Comparison of ENCODE assay signal across 19 mouse cellular contexts in genomic region chr1:16809370-16810150, GRCm38 (mm10).
DNase-seq lines count a peak whose midpoint lies in the region; ATAC-seq and TF ChIP-seq lines count a peak whose summit lies in the region.
"Had no signal": no experiment of that assay in that cellular context is flagged by ENCODE, and none has a peak within 500 bp of the region (broad histone marks: within the 10 kb centered on the region; RNA-seq: fewer than 3 reads in every experiment).

No protein-coding gene starts in this region.

- 89% methylated on average over 10 of the region's 10 CpGs for WGBS in embryonic facial prominence, embryonic 10.5 days

- no peak overlapping the region for H3K4me3 ChIP-seq in MEL (ENCODE audit: control insufficient read depth in 1 of 2, insufficient read depth in 1 of 2, low read depth in 2 of 2, low read length in 2 of 2)
- H3K4me3 ChIP-seq in embryonic facial prominence, embryonic 10.5 days = no peak overlapping the region
- H3K4me3 ChIP-seq: embryonic facial prominence, embryonic 15.5 days; hindbrain, embryonic 13.5 days; liver, embryonic 13.5 days; lung, embryonic 15.5 days; midbrain, embryonic 13.5 days had no signal

- TF ChIP-seq RAD21 in MEL (IDR thresholded peaks at IDR 0.05; ENCODE audit: low read depth, low read length) = no peak

- no peaks in the 10 kb centered on the region for H3K27me3 ChIP-seq in MEL (ENCODE audit: control insufficient read depth in 1 of 2, insufficient read depth in 2 of 2, low read length in 2 of 2)
- H3K27me3 ChIP-seq in embryonic facial prominence, embryonic 10.5 days (replicated peaks; ENCODE audit: low read depth, poor library complexity, severe bottlenecking) = no peaks in the 10 kb centered on the region
- H3K27me3 ChIP-seq: embryonic facial prominence, embryonic 15.5 days; hindbrain, embryonic 13.5 days; liver, embryonic 13.5 days; lung, embryonic 15.5 days; midbrain, embryonic 13.5 days had no signal

- no peak overlapping the region for H3K27ac ChIP-seq in MEL (ENCODE audit: control insufficient read depth, low read depth, low read length)
- no peak overlapping the region for H3K27ac ChIP-seq in embryonic facial prominence, embryonic 10.5 days (replicated peaks)
- H3K27ac ChIP-seq: embryonic facial prominence, embryonic 15.5 days; hindbrain, embryonic 13.5 days; liver, embryonic 13.5 days; lung, embryonic 15.5 days; midbrain, embryonic 13.5 days had no signal

- no peak for TF ChIP-seq EP300 in MEL (IDR thresholded peaks at IDR 0.05; ENCODE audit: low read depth in 1 of 2, low read length in 2 of 2)

- peak; percentile 92 for ATAC-seq in frontal cortex, adult (ENCODE audit: low TSS enrichment)
- peak; percentile 61; the same call in 1 of the 2 replicates for ATAC-seq in granulocyte monocyte progenitor cell, adult 5-6 weeks (replicated peaks; ENCODE audit: poor library complexity, severe bottlenecking)
- ATAC-seq: midbrain, embryonic 13.5 days had no signal

- peaks cover 0 to 2% of the 10 kb centered on the region in 2 experiments; a peak in 1 of 4 replicates for H3K36me3 ChIP-seq in MEL (ENCODE audit: control insufficient read depth in 1 of 2, insufficient read depth in 2 of 2, low read length in 2 of 2)
- no peaks in the 10 kb centered on the region for H3K36me3 ChIP-seq in embryonic facial prominence, embryonic 10.5 days (replicated peaks)
- H3K36me3 ChIP-seq: embryonic facial prominence, embryonic 15.5 days; G1E; hindbrain, embryonic 13.5 days; liver, embryonic 13.5 days; lung, embryonic 15.5 days; midbrain, embryonic 13.5 days had no signal

- TF ChIP-seq CTCF in MEL (IDR thresholded peaks at IDR 0.05 in 2 of 3, conservative IDR thresholded peaks at IDR 0.05 in 1 of 3; ENCODE audit: control insufficient read depth in 1 of 3, insufficient read depth in 1 of 3, low read depth in 2 of 3, low read length in 3 of 3, poor library complexity in 1 of 3, severe bottlenecking in 1 of 3) = no peak

- H3K79me2 ChIP-seq in MEL (ENCODE audit: control insufficient read depth, insufficient read depth, low read length, poor library complexity) = no peaks in the 10 kb centered on the region

- H3K4me1 ChIP-seq in MEL (ENCODE audit: control insufficient read depth in 1 of 2, insufficient read depth in 2 of 2, low read length in 2 of 2) = peaks cover 0 to 2% of the 10 kb centered on the region in 2 experiments; a peak in 1 of 4 replicates
- H3K4me1 ChIP-seq in embryonic facial prominence, embryonic 10.5 days = no peaks in the 10 kb centered on the region
- H3K4me1 ChIP-seq: embryonic facial prominence, embryonic 15.5 days; hindbrain, embryonic 13.5 days; liver, embryonic 13.5 days; lung, embryonic 15.5 days; midbrain, embryonic 13.5 days had no signal

- DNase-seq in frontal cortex, postnatal 14 days (ENCODE audit: low spot score in 2 of 2) = no peak
- DNase-seq in 3T3-L1 (ENCODE audit: low read depth, low spot score) (peak; percentile 22), MEL (ENCODE audit: low read depth, low spot score) (peak; percentile 53)
- no peak for DNase-seq in embryonic facial prominence, embryonic 10.5 days (ENCODE audit: low spot score)
- DNase-seq in ovary, postnatal 10 days (ENCODE audit: low spot score) = no peak
- DNase-seq: adrenal gland, adult 8-10 months; cerebellum, adult 11-12 months; gastrocnemius, postnatal 14 days; heart, postnatal 14 days; liver, embryonic 13.5 days; retina, postnatal 1 day; thymus, postnatal 4 days had no signal

- TF ChIP-seq POLR2A in MEL (IDR thresholded peaks at IDR 0.05; ENCODE audit: control insufficient read depth in 1 of 2, insufficient read depth in 1 of 2, low read depth in 1 of 2, low read length in 2 of 2, poor library complexity in 1 of 2) = no peak

- no peaks in the 10 kb centered on the region for H3K9me3 ChIP-seq in MEL (replicated peaks; ENCODE audit: insufficient read depth, low read length)
- no peaks in the 10 kb centered on the region for H3K9me3 ChIP-seq in embryonic facial prominence, embryonic 10.5 days
- H3K9me3 ChIP-seq: embryonic facial prominence, embryonic 15.5 days; G1E; hindbrain, embryonic 13.5 days; liver, embryonic 13.5 days; lung, embryonic 15.5 days; midbrain, embryonic 13.5 days had no signal

- no peak overlapping the region for H3K9ac ChIP-seq in MEL (ENCODE audit: control insufficient read depth, low read depth, low read length, poor library complexity, severe bottlenecking)
- H3K9ac ChIP-seq: embryonic facial prominence, embryonic 15.5 days; hindbrain, embryonic 13.5 days; liver, embryonic 13.5 days; lung, embryonic 15.5 days; midbrain, embryonic 13.5 days had no signal

TF ChIP-seq in MEL, 35 proteins besides CTCF, POLR2A, EP300 and RAD21:
- peak; percentile 29; the same call in 1 of the 2 replicates for TF ChIP-seq USF1 (IDR thresholded peaks at IDR 0.05; ENCODE audit: low read depth, low read length)
- TF ChIP-seq ETS1 (IDR thresholded peaks at IDR 0.05; ENCODE audit: low read depth, low read length) = no peak
- TF ChIP-seq MAX (IDR thresholded peaks at IDR 0.05; ENCODE audit: low read length) = no peak

Comparison
In these comparisons a context has a peak if more than half of its experiments do, and no peak if none do; other contexts are left out.
1. DNase-seq: peak in 3T3-L1 (single experiment) and MEL (single experiment); none in frontal cortex, postnatal 14 days (0 of 2), embryonic facial prominence, embryonic 10.5 days (single experiment) and ovary, postnatal 10 days (single experiment).